Mouse (Mus musculus): ENCODE measurements around the gene Frmpd2. TPM values are rescaled to one million over a fixed set of nuclear protein-coding genes. Genes with fewer than 3 reads are reported as not detected.

Gene Frmpd2
- polyA plus RNA-seq, 1 experiment from 2014 or later: 0.09 TPM

GRCm38 (mm10) chr14:33549856-33550255 lies 78.4 kb downstream of the Frmpd2 start:
- Histone ChIP-seq H3K9ac (replicated peaks) (peak overlapping the region; percentile 43; the same call in 1 of the 2 replicates), H3K36me3 (no peaks in the 10 kb centered on the region), H3K4me1 (replicated peaks) (peaks cover 7% of the 10 kb centered on the region), H3K4me2 (replicated peaks) (no peak overlapping the region), H3K9me3 (no peaks in the 10 kb centered on the region), H3K4me3 (replicated peaks) (no peak overlapping the region), H3K27ac (no peak overlapping the region), H3K27me3 (no peaks in the 10 kb centered on the region)
- ATAC-seq: peak; percentile 88
- WGBS: 56% methylated on average over 6 of the region's 6 CpGs

- Histone ChIP-seq H3K27ac (no peak overlapping the region; the same call in 1 of the 2 replicates), H3K9ac (replicated peaks) (no peak overlapping the region), H3K27me3 (no peaks in the 10 kb centered on the region), H3K36me3 (no peaks in the 10 kb centered on the region), H3K4me1 (replicated peaks) (peaks cover 19% of the 10 kb centered on the region), H3K4me3 (replicated peaks) (no peak overlapping the region), H3K9me3 (no peaks in the 10 kb centered on the region), H3K4me2 (replicated peaks) (no peak overlapping the region)
- peak; percentile 48; the same call in 1 of the 2 replicates for ATAC-seq
- 18% methylated on average over 6 of the region's 6 CpGs for WGBS
These were observed 99.2 kb downstream of the Frmpd2 start for GRCm38 (mm10) chr14:33570737-33571136.

GRCm38 (mm10) chr14:33573643-33574042 lies 102.1 kb downstream of the Frmpd2 start:
- no peak overlapping the region for H3K4me3 ChIP-seq (replicated peaks)
- ATAC-seq: no peak
- H3K27ac ChIP-seq: no peak overlapping the region
- no peaks in the 10 kb centered on the region for H3K36me3 ChIP-seq
- no peak overlapping the region for H3K4me2 ChIP-seq (replicated peaks)
- no peaks in the 10 kb centered on the region for H3K27me3 ChIP-seq
- H3K9ac ChIP-seq (replicated peaks): no peak overlapping the region
- H3K4me1 ChIP-seq (replicated peaks): peaks cover 19% of the 10 kb centered on the region
- no peaks in the 10 kb centered on the region for H3K9me3 ChIP-seq
- WGBS: 72% methylated on average over 3 of the region's 3 CpGs

DNA sequence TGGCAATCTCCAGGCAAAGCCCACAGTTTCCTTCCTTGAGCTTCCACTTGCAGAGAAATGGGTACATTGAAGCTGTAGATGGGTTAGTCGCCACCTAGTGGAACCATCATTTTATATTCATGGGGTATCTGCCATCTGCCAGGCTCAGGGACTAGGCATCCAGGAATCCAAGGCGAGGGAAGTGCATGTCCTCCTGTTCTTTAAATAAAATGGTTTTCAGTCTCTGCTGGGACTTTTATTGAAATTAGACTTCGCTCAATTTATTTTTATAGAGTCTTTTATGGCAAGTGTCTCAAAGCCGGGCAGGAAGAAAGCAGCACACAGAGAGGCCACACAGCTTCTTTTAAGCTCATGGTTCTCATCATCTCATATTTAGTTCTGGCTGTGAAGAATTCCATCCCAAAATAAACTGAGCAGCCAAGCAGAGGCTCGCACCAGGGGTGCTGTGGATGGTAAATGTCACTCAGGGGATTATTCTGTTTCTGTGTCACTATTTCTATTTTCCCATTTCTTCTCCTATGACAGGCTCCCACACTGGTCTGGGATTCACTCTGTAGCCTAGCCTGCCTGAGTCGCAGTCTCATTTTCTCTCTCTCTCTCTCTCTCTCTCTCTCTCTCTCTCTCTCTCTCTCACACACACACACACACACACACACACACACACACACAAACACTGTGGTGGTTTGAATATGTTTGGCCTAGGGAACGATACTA lies 108.4 kb downstream of the Frmpd2 start:
- WGBS: 74% methylated on average over 7 of the region's 7 CpGs
- Histone ChIP-seq H3K4me2 (replicated peaks) (no peak overlapping the region), H3K36me3 (no peaks in the 10 kb centered on the region), H3K9ac (replicated peaks) (no peak overlapping the region), H3K27ac (no peak overlapping the region), H3K27me3 (no peaks in the 10 kb centered on the region), H3K4me1 (replicated peaks) (no peaks in the 10 kb centered on the region), H3K4me3 (replicated peaks) (no peak overlapping the region), H3K9me3 (no peaks in the 10 kb centered on the region)
- ATAC-seq: no peak

GRCm38 (mm10) chr14:33588951-33589350 lies 117.5 kb downstream of the Frmpd2 start, which contains the start of gene Ptpn20:
Gene Ptpn20, plus strand, starts transcription at chr14:33589207.
- Histone ChIP-seq H3K27ac (no peak within 1 kb of the TSS), H3K4me2 (replicated peaks) (no peak within 1 kb of the TSS), H3K9me3 (no peaks in the 10 kb centered on the region), H3K4me3 (replicated peaks) (no peak within 1 kb of the TSS), H3K36me3 (no peaks in the 10 kb centered on the region), H3K9ac (replicated peaks) (no peak within 1 kb of the TSS), H3K4me1 (replicated peaks) (no peaks in the 10 kb centered on the region), H3K27me3 (no peaks in the 10 kb centered on the region)
- 73% methylated on average over 14 of the region's 14 CpGs for WGBS
- 0 out of 2 replicates have a peak, but pooled peaks have one; percentile 4 for ATAC-seq

DNA sequence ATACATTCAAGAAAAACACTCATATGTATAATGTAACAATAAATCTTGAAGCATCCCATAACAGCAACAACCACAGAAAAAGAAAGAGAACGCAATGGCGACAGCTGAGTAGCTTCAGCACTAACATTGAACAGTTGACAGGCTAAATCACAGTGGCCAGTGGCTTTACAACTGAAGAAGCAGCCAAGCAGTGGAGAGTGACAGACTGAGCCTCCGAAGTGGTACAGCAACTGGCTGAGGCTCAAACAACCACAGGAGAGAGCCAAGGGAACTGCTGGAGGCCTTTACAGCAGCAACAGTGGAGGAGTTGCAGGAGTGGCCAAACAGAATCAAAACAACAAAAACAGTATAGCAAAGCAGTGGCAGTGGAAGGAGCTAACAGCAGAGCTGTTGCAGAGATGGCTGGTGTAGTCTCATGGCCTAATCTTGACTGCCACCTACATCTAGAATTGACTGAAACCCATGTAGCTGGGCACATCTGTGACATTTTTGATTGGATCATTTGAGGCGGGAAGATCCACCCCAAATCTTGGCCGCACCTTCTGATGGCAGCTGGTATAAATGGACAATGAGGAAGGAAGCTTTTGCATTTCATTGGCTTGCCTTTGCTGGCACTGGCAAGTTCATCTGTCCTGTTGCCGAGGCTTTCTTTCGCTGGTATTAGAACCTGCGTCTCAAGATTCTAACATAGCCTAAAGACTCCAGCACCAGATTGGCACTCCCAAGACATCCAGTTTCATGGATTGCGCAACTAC lies 127.1 kb downstream of the Frmpd2 start:
- H3K4me3 ChIP-seq (replicated peaks): no peak overlapping the region
- ATAC-seq: no peak

GRCm38 (mm10) chr14:33607431-33607830 lies 135.9 kb downstream of the Frmpd2 start:
- Histone ChIP-seq H3K4me3 (replicated peaks) (no peak overlapping the region), H3K4me2 (replicated peaks) (no peak overlapping the region), H3K9ac (replicated peaks) (no peak overlapping the region), H3K27ac (no peak overlapping the region), H3K4me1 (replicated peaks) (no peaks in the 10 kb centered on the region), H3K36me3 (no peaks in the 10 kb centered on the region), H3K27me3 (no peaks in the 10 kb centered on the region), H3K9me3 (no peaks in the 10 kb centered on the region)
- WGBS: 93% methylated on average over 10 of the region's 10 CpGs
- ATAC-seq: no peak

More for the DNA sequence above, 127.1 kb downstream of the Frmpd2 start:
- Histone ChIP-seq H3K4me1 (replicated peaks) (no peaks in the 10 kb centered on the region), H3K9me3 (no peaks in the 10 kb centered on the region), H3K4me2 (replicated peaks) (no peak overlapping the region), H3K36me3 (no peaks in the 10 kb centered on the region), H3K27ac (no peak overlapping the region), H3K9ac (replicated peaks) (no peak overlapping the region), H3K27me3 (no peaks in the 10 kb centered on the region)
- 92% methylated on average over 9 of the region's 9 CpGs for WGBS

Other genes with a start within 250 kb of the Frmpd2 start
- 36.9 and 37.6 TPM in 2 replicates for gene Mapk8, start 24.5 kb upstream of the Frmpd2 start, polyA plus RNA-seq (2015; fragmentation: Nextera tagmentation; extraction: Ambion mirVana)
- gene Ptpn20, start 117.5 kb downstream of the Frmpd2 start, polyA plus RNA-seq (2015; fragmentation: Nextera tagmentation; extraction: Ambion mirVana): 0.08 TPM in 1 of 2 replicates, not detected in the other

All from midbrain, embryonic 13.5 days (tissue).